Mouse (Mus musculus) neural tube, embryonic 11.5 days (tissue): ENCODE data around the gene Crtc1. TPM values are rescaled to one million over a fixed set of nuclear protein-coding genes. Genes with fewer than 3 reads are reported as not detected.

Source experiments
- ATAC-seq: fragments of 200-750 bp; cut with Nextera tagmentation; 2 replicates; pipeline ENCODE4 v1.8.0; 2017; ENCODE audit warnings: moderate number of reproducible peaks, mild to moderate bottlenecking, moderate TSS enrichment, moderate library complexity; ENCODE audit not compliant: insufficient read depth, low FRiP score, low TSS enrichment
- DNase-seq: peaks from one replicate; pipeline ENCODE4 v3.0.0-alpha.2; 2015; ENCODE audit warnings: low spot score
- H3K27ac ChIP-seq: fragments of 300-500 bp; sonication (generic); 2 replicates; pipeline ENCODE4 v1.5.1; 2014; ENCODE audit warnings: low read depth, mild to moderate bottlenecking, low read length
- H3K27me3 ChIP-seq: fragments of 300-500 bp; sonication (generic); 2 replicates; pipeline ENCODE4 v1.6.1; 2014; ENCODE audit warnings: mild to moderate bottlenecking, low read length, mixed read lengths; ENCODE audit not compliant: control insufficient read depth, insufficient read depth
- H3K36me3 ChIP-seq: fragments of 300-500 bp; sonication (generic); 2 replicates; pipeline ENCODE4 v1.6.1; 2014; ENCODE audit warnings: mild to moderate bottlenecking, low read length, moderate library complexity, mixed read lengths; ENCODE audit not compliant: control insufficient read depth, insufficient read depth
- H3K4me1 ChIP-seq: fragments of 300-500 bp; sonication (generic); 2 replicates; pipeline ENCODE4 v1.6.1; 2014; ENCODE audit warnings: low read length, mixed read lengths; ENCODE audit not compliant: control insufficient read depth, insufficient read depth
- H3K4me2 ChIP-seq: fragments of 300-500 bp; sonication (generic); 2 replicates; pipeline ENCODE4 v1.6.1; 2014; ENCODE audit warnings: low read depth, mild to moderate bottlenecking, moderate library complexity
- H3K4me3 ChIP-seq: fragments of 300-500 bp; sonication (generic); 2 replicates; pipeline ENCODE4 v1.5.1; 2014; ENCODE audit warnings: low read depth, low read length
- H3K9ac ChIP-seq: fragments of 300-500 bp; sonication (generic); 2 replicates; pipeline ENCODE4 v1.6.1; 2014; ENCODE audit warnings: mild to moderate bottlenecking, low read length
- H3K9me3 ChIP-seq: fragments of 300-500 bp; sonication (generic); 2 replicates; pipeline ENCODE4 v1.6.1; 2016; ENCODE audit warnings: low read length; ENCODE audit not compliant: control insufficient read depth
- WGBS: fragments of 180-500 bp; shearing (Covaris S2); extraction: QIAGEN DNeasy Blood & Tissue Kit; methylation state at CpG from one replicate; pipeline ENCODE4 v1.1.7; 2014; 5-methylcytosine and 5-hydroxymethylcytosine counted together
- polyA plus RNA-seq: library from polyadenylated mRNA; unstranded; fragments of >200 nt; fragmentation: Nextera tagmentation; extraction: Ambion mirVana; gene quantifications from 2 replicates; pipeline ENCODE4 v1.2.1, GENCODE M21; 2014

The Crtc1 gene
- polyA plus RNA-seq, 1 experiment from 2014 or later, result 16.1 TPM

- Histone ChIP-seq H3K9ac (no peak overlapping the region), H3K36me3 (no peaks in the 10 kb centered on the region), H3K4me1 (no peaks in the 10 kb centered on the region), H3K4me2 (no peak overlapping the region), H3K9me3 (no peaks in the 10 kb centered on the region), H3K4me3 (no peak overlapping the region), H3K27me3 (no peaks in the 10 kb centered on the region), H3K27ac (no peak overlapping the region)
- ATAC-seq (no peak), DNase-seq (no peak)
- 93% methylated on average over 2 of the region's 2 CpGs for WGBS
Observed at GRCm38 (mm10) chr8:70459636-70460035, 20.3 kb upstream of the Crtc1 start.

- H3K27ac ChIP-seq, result no peak overlapping the region
- no peaks in the 10 kb centered on the region for H3K4me1 ChIP-seq
- H3K4me2 ChIP-seq, result no peak overlapping the region
- WGBS, result 82% methylated on average over 3 of the region's 3 CpGs
- H3K9ac ChIP-seq, result no peak overlapping the region
- H3K4me3 ChIP-seq, result no peak overlapping the region
- no peaks in the 10 kb centered on the region for H3K36me3 ChIP-seq
- ATAC-seq (no peak), DNase-seq (no peak)
- no peaks in the 10 kb centered on the region for H3K27me3 ChIP-seq
- H3K9me3 ChIP-seq, result no peaks in the 10 kb centered on the region
Observed at GRCm38 (mm10) chr8:70458462-70458861, 19.1 kb upstream of the Crtc1 start.

- no peaks in the 10 kb centered on the region for H3K9me3 ChIP-seq
- 93% methylated on average over 6 of the region's 6 CpGs for WGBS
- no peaks in the 10 kb centered on the region for H3K27me3 ChIP-seq
- ATAC-seq (no peak), DNase-seq (no peak)
- H3K9ac ChIP-seq, result no peak overlapping the region
- H3K27ac ChIP-seq, result no peak overlapping the region
- no peaks in the 10 kb centered on the region for H3K36me3 ChIP-seq
- H3K4me3 ChIP-seq, result no peak overlapping the region
- H3K4me1 ChIP-seq, result no peaks in the 10 kb centered on the region
- H3K4me2 ChIP-seq, result no peak overlapping the region
Observed at GRCm38 (mm10) chr8:70457882-70458281, 18.5 kb upstream of the Crtc1 start.

- Histone ChIP-seq H3K4me2 (no peak overlapping the region), H3K36me3 (peaks cover 3% of the 10 kb centered on the region; the same call in 1 of the 2 replicates), H3K27me3 (no peaks in the 10 kb centered on the region), H3K27ac (no peak overlapping the region), H3K9ac (no peak overlapping the region), H3K4me1 (no peaks in the 10 kb centered on the region), H3K4me3 (no peak overlapping the region), H3K9me3 (no peaks in the 10 kb centered on the region)
- ATAC-seq, result no peak
- 95% methylated on average over 1 of the region's 1 CpGs for WGBS
- no peak for DNase-seq
Observed at GRCm38 (mm10) chr8:70456996-70457395, 17.6 kb upstream of the Crtc1 start.

GRCm38 (mm10) chr8:70453852-70454251 lies 14.5 kb upstream of the Crtc1 start:
- Histone ChIP-seq H3K9ac (no peak overlapping the region), H3K4me3 (no peak overlapping the region), H3K27ac (no peak overlapping the region), H3K4me1 (no peaks in the 10 kb centered on the region), H3K4me2 (no peak overlapping the region), H3K9me3 (no peaks in the 10 kb centered on the region), H3K36me3 (peaks cover 9% of the 10 kb centered on the region), H3K27me3 (no peaks in the 10 kb centered on the region)
- WGBS, result 83% methylated on average over 5 of the region's 5 CpGs
- no peak for DNase-seq
- no peak for ATAC-seq

- Histone ChIP-seq H3K9ac (no peak overlapping the region), H3K9me3 (no peaks in the 10 kb centered on the region), H3K27ac (no peak overlapping the region), H3K27me3 (no peaks in the 10 kb centered on the region), H3K4me3 (no peak overlapping the region), H3K4me1 (no peaks in the 10 kb centered on the region), H3K36me3 (peaks cover 9% of the 10 kb centered on the region), H3K4me2 (no peak overlapping the region)
- DNase-seq (no peak), ATAC-seq (no peak)
- WGBS, result 56% methylated on average over 52 of the region's 52 CpGs
Observed at GRCm38 (mm10) chr8:70452196-70452966, 13.0 kb upstream of the Crtc1 start.

- no peak overlapping the region for H3K4me2 ChIP-seq
- ATAC-seq, result no peak
- no peaks in the 10 kb centered on the region for H3K9me3 ChIP-seq
- DNase-seq, result no peak
- H3K4me1 ChIP-seq, result no peaks in the 10 kb centered on the region
- WGBS, result 75% methylated on average over 19 of the region's 19 CpGs
- H3K4me3 ChIP-seq, result no peak overlapping the region
- H3K9ac ChIP-seq, result no peak overlapping the region
- no peak overlapping the region for H3K27ac ChIP-seq
- H3K36me3 ChIP-seq, result peaks cover 9% of the 10 kb centered on the region
- H3K27me3 ChIP-seq, result no peaks in the 10 kb centered on the region
Observed at GRCm38 (mm10) chr8:70447639-70448420, 8.5 kb upstream of the Crtc1 start.

GRCm38 (mm10) chr8:70445988-70446387 lies 6.6 kb upstream of the Crtc1 start:
- Histone ChIP-seq H3K4me1 (no peaks in the 10 kb centered on the region), H3K36me3 (0 out of 2 replicates have a peak, but pooled peaks cover 2% of the 10 kb centered on the region), H3K27ac (no peak overlapping the region), H3K9me3 (no peaks in the 10 kb centered on the region), H3K4me3 (no peak overlapping the region), H3K27me3 (no peaks in the 10 kb centered on the region), H3K4me2 (no peak overlapping the region), H3K9ac (no peak overlapping the region)
- 66% methylated on average over 1 of the region's 1 CpGs for WGBS
- ATAC-seq (no peak), DNase-seq (no peak)

GRCm38 (mm10) chr8:70443326-70443725 lies 3.9 kb upstream of the Crtc1 start:
- DNase-seq (no peak), ATAC-seq (no peak)
- Histone ChIP-seq H3K36me3 (no peaks in the 10 kb centered on the region), H3K4me1 (peaks cover 7% of the 10 kb centered on the region; the same call in 1 of the 2 replicates), H3K4me2 (no peak overlapping the region), H3K4me3 (no peak overlapping the region), H3K9ac (no peak overlapping the region), H3K27me3 (no peaks in the 10 kb centered on the region), H3K9me3 (no peaks in the 10 kb centered on the region), H3K27ac (no peak overlapping the region)
- WGBS, result 91% methylated on average over 4 of the region's 4 CpGs
